In the genomic region with DNA sequence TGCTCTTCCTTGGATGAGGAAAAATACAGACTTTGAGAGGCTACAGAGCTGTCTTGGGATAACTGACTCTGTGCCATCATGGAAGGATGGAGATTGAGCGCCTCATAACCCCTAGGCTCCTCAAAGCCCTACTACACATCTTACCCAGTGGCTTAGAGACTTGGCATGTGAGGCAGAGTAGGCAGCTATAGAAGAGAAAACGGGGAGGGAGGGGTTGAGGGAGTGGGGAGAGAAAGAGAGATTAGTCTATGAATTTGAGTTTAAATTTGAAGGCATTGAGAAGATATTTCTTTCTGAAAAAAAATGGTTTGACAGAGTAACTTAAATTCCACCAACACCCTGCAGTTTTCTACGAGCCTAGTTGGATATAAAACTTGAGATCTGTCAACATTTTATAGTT, we compare ENCODE assay signal across 31 mouse cellular contexts. TPM values are rescaled to one million over a fixed set of nuclear protein-coding genes. Genes with fewer than 3 reads are reported as not detected.
A peak's percentile ranks its signal among the peaks of the same experiment; 100 is the strongest.
DNase-seq lines count a peak whose midpoint lies in the region; ATAC-seq and TF ChIP-seq lines count a peak whose summit lies in the region.
"Had no signal": no experiment of that assay in that cellular context is flagged by ENCODE, and none has a peak within 500 bp of the region (broad histone marks: within the 10 kb centered on the region; RNA-seq: fewer than 3 reads in every experiment).

No protein-coding gene starts in this region.

- no peak for DNase-seq in layer of hippocampus, adult 2 months (ENCODE audit: low spot score in 2 of 2)
- DNase-seq in layer of hippocampus, postnatal 14 days (ENCODE audit: low spot score in 2 of 2) = no peak
- peak; percentile 64 for DNase-seq in brain, embryonic 14.5 days (ENCODE audit: low read depth)
- peak; percentile 50 for DNase-seq in forebrain, embryonic 14.5 days (ENCODE audit: low spot score)
- DNase-seq in forebrain, postnatal 0 days = peak; percentile 66
- DNase-seq in liver = no peak
- DNase-seq: adrenal gland, adult 8-10 months; adrenal gland, postnatal 25 days; cerebellum, adult 18-20 months; cerebellum, adult 9-10 months; cerebellum, postnatal 25 days; gastrocnemius, postnatal 10 days; gastrocnemius, postnatal 36 days; heart, adult 2 months; kidney, adult 11 months had no signal

- WGBS in forebrain, embryonic 14.5 days = 26% methylated on average over 3 of the region's 3 CpGs
- 43% methylated on average over 3 of the region's 3 CpGs for WGBS in forebrain, postnatal 0 days

- H3K4me3 ChIP-seq in layer of hippocampus, adult 2 months = no peak overlapping the region
- peak overlapping the region; percentile 8; the same call in 1 of the 2 replicates for H3K4me3 ChIP-seq in forebrain, embryonic 14.5 days (ENCODE audit: low read depth, low read length)
- H3K4me3 ChIP-seq in forebrain, postnatal 0 days (ENCODE audit: low read depth, low read length) = no peak overlapping the region
- H3K4me3 ChIP-seq: embryonic facial prominence, embryonic 12.5 days; embryonic facial prominence, embryonic 15.5 days; heart, adult 2 months; heart, embryonic 10.5 days; hindbrain, embryonic 10.5 days; hindbrain, embryonic 13.5 days; intestine, embryonic 15.5 days had no signal

- TF ChIP-seq CTCF in layer of hippocampus, adult 2 months (conservative IDR thresholded peaks at IDR 0.05) = no peak
- TF ChIP-seq CTCF in brain, embryonic 14.5 days (IDR thresholded peaks at IDR 0.05; ENCODE audit: borderline replicate concordance, extremely low read depth, insufficient read depth, insufficient read length) = no peak
- TF ChIP-seq CTCF in forebrain, postnatal 0 days (IDR thresholded peaks at IDR 0.05; ENCODE audit: low read depth) = no peak

- no peak for TF ChIP-seq POLR2A in brain, embryonic 14.5 days (IDR thresholded peaks at IDR 0.05; ENCODE audit: borderline replicate concordance, extremely low read depth, insufficient read depth, insufficient read length, poor library complexity, severe bottlenecking)

- peak overlapping the region; percentile 98 for H3K27ac ChIP-seq in layer of hippocampus, adult 2 months
- peak overlapping the region; percentile 67; the same call in 1 of the 2 replicates for H3K27ac ChIP-seq in forebrain, embryonic 14.5 days (ENCODE audit: low read depth, low read length)
- peak overlapping the region; percentile 70 for H3K27ac ChIP-seq in forebrain, postnatal 0 days (ENCODE audit: low read depth, low read length)
- H3K27ac ChIP-seq: embryonic facial prominence, embryonic 12.5 days; embryonic facial prominence, embryonic 15.5 days; heart, adult 2 months; heart, embryonic 10.5 days; hindbrain, embryonic 10.5 days; hindbrain, embryonic 13.5 days; intestine, embryonic 15.5 days had no signal

- peaks cover 44% of the 10 kb centered on the region for H3K4me1 ChIP-seq in forebrain, embryonic 14.5 days (ENCODE audit: control insufficient read depth, insufficient read depth, low read length)
- peaks cover 8% of the 10 kb centered on the region; the same call in 1 of the 2 replicates for H3K4me1 ChIP-seq in forebrain, postnatal 0 days (ENCODE audit: insufficient read depth)

- H3K27me3 ChIP-seq in forebrain, embryonic 14.5 days (replicated peaks; ENCODE audit: control insufficient read depth, insufficient read depth, low read length) = no peaks in the 10 kb centered on the region
- no peaks in the 10 kb centered on the region for H3K27me3 ChIP-seq in forebrain, postnatal 0 days (ENCODE audit: insufficient read depth, low read length)
- H3K27me3 ChIP-seq: hindbrain, embryonic 13.5 days had no signal

- no peak for ATAC-seq in forebrain, embryonic 14.5 days
- ATAC-seq in forebrain, postnatal 0 days = no peak
- ATAC-seq: activated CD4-positive, CD25-positive, alpha-beta regulatory T cell, adult 4 months; CD4-positive, CD25-positive, alpha-beta regulatory T cell, adult 4 months; hindbrain, embryonic 16.5 days; intestine, embryonic 15.5 days had no signal

- peak overlapping the region; percentile 44 for H3K4me2 ChIP-seq in forebrain, embryonic 14.5 days (ENCODE audit: low read length)
- H3K4me2 ChIP-seq in forebrain, postnatal 0 days (ENCODE audit: low read depth) = peak overlapping the region; percentile 18; the same call in 1 of the 2 replicates
- H3K4me2 ChIP-seq: embryonic facial prominence, embryonic 12.5 days; embryonic facial prominence, embryonic 15.5 days; hindbrain, embryonic 13.5 days; intestine, embryonic 15.5 days had no signal

- no peaks in the 10 kb centered on the region; the same call in 1 of the 2 replicates for H3K36me3 ChIP-seq in forebrain, embryonic 14.5 days (ENCODE audit: control insufficient read depth, insufficient read depth, low read length)
- H3K36me3 ChIP-seq in forebrain, postnatal 0 days (ENCODE audit: insufficient read depth) = no peaks in the 10 kb centered on the region
- H3K36me3 ChIP-seq: embryonic facial prominence, embryonic 12.5 days; embryonic facial prominence, embryonic 15.5 days; heart, embryonic 10.5 days; hindbrain, embryonic 13.5 days; intestine, embryonic 15.5 days had no signal

- no peak overlapping the region for H3K9ac ChIP-seq in forebrain, embryonic 14.5 days (ENCODE audit: low read length)
- H3K9ac ChIP-seq in forebrain, postnatal 0 days = peak overlapping the region; percentile 29
- H3K9ac ChIP-seq: embryonic facial prominence, embryonic 12.5 days; embryonic facial prominence, embryonic 15.5 days; hindbrain, embryonic 13.5 days; intestine, embryonic 15.5 days had no signal

- H3K9me3 ChIP-seq in forebrain, embryonic 14.5 days (replicated peaks; ENCODE audit: control insufficient read depth, low read length) = no peaks in the 10 kb centered on the region
- no peaks in the 10 kb centered on the region for H3K9me3 ChIP-seq in forebrain, postnatal 0 days (ENCODE audit: low read length)
- H3K9me3 ChIP-seq: embryonic facial prominence, embryonic 12.5 days; embryonic facial prominence, embryonic 15.5 days; heart, embryonic 10.5 days; hindbrain, embryonic 10.5 days; hindbrain, embryonic 13.5 days; intestine, embryonic 15.5 days had no signal

RNA-seq across cellular contexts. Expression of a gene that starts 14.9 kb away (rescaled TPM):
- 10 to 100 TPM; 60.7 to 66.4 TPM for total RNA-seq in layer of hippocampus, adult 2 months (2021)
- 10 to 100 TPM; 53.2 to 54.3 TPM for total RNA-seq in layer of hippocampus, postnatal 14 days (2021)
- 58.3 and 64.7 TPM in 2 replicates for polyA plus RNA-seq in brain, embryonic 14.5 days (2012; rRNA removed)
- polyA plus RNA-seq in forebrain, embryonic 14.5 days (2014; fragmentation: Nextera tagmentation; extraction: Ambion mirVana) = 28.9 and 35.3 TPM in 2 replicates
- total RNA-seq in forebrain, postnatal 0 days (2014; rRNA removed) = 76.9 and 81.4 TPM in 2 replicates
- 22.7 and 28.0 TPM in 2 replicates for polyA plus RNA-seq in forebrain, postnatal 0 days (2015; fragmentation: Nextera tagmentation; extraction: Ambion mirVana)
- total RNA-seq: common myeloid progenitor, adult 5-6 weeks; gastrocnemius, adult 18-20 months; gastrocnemius, postnatal 36 days; granulocyte monocyte progenitor cell, adult 5-6 weeks; heart, adult 2 months; MEL had no signal
- polyA plus RNA-seq: C2C12; heart, adult 2 months; heart, embryonic 14.5 days; heart, postnatal 0 days had no signal

Comparison
In these comparisons a context has a peak if more than half of its experiments do, and no peak if none do; other contexts are left out.
1. DNase-seq: peak in brain, embryonic 14.5 days (single experiment), forebrain, embryonic 14.5 days (single experiment) and forebrain, postnatal 0 days (single experiment); none in layer of hippocampus, adult 2 months (0 of 2), layer of hippocampus, postnatal 14 days (0 of 2) and liver (single experiment).
2. Peak in every context shown above with its lines, with median percentiles within 50 percentile points of each other: H3K27ac ChIP-seq.